Mouse (Mus musculus): ENCODE measurements around the gene Serpina10.

GRCm38 (mm10) chr12:103670964-103671363, 39.7 kb upstream of the Serpina10 start:
- TF ChIP-seq CTCF (IDR thresholded peaks at IDR 0.05; ENCODE audit: control insufficient read depth, insufficient read depth, insufficient read length) (no peak), MYOD1 (IDR thresholded peaks at IDR 0.05; ENCODE audit: control insufficient read depth, insufficient read length, low read depth) (no peak)

Data from C2C12 (cell line).